Mouse (Mus musculus) embryo, embryonic 9.5 days (tissue): ENCODE data around the gene Slc10a2.
"Not testable (repeated sequence)": the region's sequence is repeated elsewhere in the genome, so short reads cannot be mapped to it uniquely, and the experiment has no call there.

ENCODE experiments used
- DNase-seq: peaks from one replicate; pipeline ENCODE4 v3.0.0-alpha.2; 2017; ENCODE audit errors: extremely low spot score

The Slc10a2 gene

DNA sequence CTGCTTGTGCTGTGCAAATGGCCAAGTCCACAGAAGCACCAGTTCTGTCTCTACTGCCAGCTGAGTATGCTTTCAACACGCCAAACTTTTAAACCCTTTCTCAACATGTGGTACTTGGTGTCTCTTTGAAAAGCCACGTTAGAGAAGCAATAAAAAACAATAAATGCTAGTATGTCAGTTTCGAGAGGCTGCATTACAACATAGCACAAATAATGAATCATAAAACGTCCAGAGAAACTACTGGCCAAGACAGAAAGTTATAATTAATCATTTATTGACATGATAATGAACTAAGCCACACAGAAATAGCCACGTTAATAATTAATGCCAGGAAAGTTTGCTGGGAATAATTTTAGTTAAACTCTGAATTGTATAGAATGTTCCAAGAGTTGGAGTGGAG is at the start of gene Slc10a2:
Gene Slc10a2 (minus strand): TSS at position 166 of the 400 bp plus-strand sequence.
- no peak for DNase-seq

- no peak for DNase-seq
Observed at GRCm38 (mm10) chr8:5129322-5129829, 24.2 kb upstream of the Slc10a2 start.

DNA sequence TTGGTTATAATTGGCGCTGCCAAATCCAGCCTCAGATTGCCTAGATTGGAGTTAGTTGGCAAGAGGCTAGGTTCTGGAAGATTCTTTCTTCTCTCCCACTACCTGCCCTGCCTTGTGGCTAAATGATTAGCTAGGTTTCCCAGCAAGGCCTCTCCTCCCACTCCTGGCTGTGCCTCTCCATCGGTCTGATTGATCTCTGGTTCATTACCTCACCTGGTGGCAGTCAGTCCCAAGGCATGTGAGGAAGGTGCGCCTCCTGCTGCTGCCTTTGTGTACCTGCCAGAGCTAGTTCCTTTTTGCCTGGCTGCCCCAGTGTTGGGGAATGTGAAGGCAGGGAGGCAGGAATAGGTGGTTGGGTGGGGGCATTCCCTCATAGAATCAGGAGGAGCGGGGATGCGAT is 1.7 kb upstream of the Slc10a2 start:
- no peak for DNase-seq

- DNase-seq: no peak
Observed at GRCm38 (mm10) chr8:5095392-5095791, 9.8 kb downstream of the Slc10a2 start.

DNA sequence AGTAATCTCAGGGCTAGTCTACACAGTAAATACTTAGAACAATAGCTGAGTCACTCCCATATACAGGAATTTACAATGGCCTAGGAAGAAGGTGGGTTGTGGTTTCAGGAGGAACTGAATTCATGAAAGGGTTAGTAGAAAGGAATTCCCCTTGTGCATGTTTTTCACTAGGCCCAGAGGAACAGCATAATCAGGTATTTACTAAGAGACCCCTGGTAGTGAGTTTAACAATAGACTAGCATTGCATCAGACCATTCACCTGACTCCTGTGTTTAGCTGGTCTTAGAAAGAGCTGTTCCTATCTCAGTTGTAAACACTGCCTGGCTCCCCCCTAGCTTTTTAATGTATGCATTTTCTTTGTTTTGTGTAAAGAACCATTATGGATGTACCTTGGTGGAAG is 11.2 kb downstream of the Slc10a2 start:
- not testable (repeated sequence) for DNase-seq

- no peak for DNase-seq
Observed at GRCm38 (mm10) chr8:5073654-5074293, 31.4 kb downstream of the Slc10a2 start.

DNA sequence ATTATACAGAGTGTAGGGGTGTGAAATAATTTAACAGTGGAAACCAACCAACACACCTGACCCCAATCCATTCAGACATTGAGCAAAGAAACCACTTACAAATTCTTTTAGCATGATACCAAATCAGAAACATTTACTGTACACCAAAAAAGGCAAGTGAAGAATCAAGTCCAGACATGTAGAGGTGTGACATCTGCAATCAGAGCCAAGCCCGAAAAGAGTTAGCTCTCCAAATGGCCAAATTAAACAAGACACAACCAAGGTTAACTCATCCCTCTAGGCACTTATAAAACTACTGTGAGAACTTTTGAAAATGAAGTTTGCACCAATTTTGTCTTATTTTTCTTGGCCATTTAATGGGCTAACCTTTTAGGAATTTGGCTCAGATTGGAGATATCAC is 46.3 kb downstream of the Slc10a2 start:
- DNase-seq: no peak

GRCm38 (mm10) chr8:5044361-5044900 is 60.7 kb downstream of the Slc10a2 start:
- not testable (repeated sequence) for DNase-seq

GRCm38 (mm10) chr8:5038811-5039561 is 66.2 kb downstream of the Slc10a2 start:
- no peak for DNase-seq
